Mouse (Mus musculus): Measurements from ENCODE around the gene Boc. TPM values are rescaled to one million over a fixed set of nuclear protein-coding genes. Genes with fewer than 3 reads are reported as not detected.
"Not testable (repeated sequence)": the region's sequence is repeated elsewhere in the genome, so short reads cannot be mapped to it uniquely, and the experiment has no call there.

Gene Boc
- total RNA-seq, 2 experiments from 2014 or later = 2.5 to 4.8 TPM

- DNase-seq (ENCODE audit: low spot score) = no peak
Measured at GRCm38 (mm10) chr16:44492151-44492550, 66.5 kb downstream of the Boc start.

GRCm38 (mm10) chr16:44491051-44491450 lies 67.6 kb downstream of the Boc start:
- DNase-seq (ENCODE audit: low spot score) = no peak

- no peak for DNase-seq (ENCODE audit: low spot score)
Measured at GRCm38 (mm10) chr16:44487194-44487593, 71.5 kb downstream of the Boc start.

GRCm38 (mm10) chr16:44486612-44487011 lies 72.1 kb downstream of the Boc start:
- DNase-seq (ENCODE audit: low spot score) = no peak

GRCm38 (mm10) chr16:44485691-44486090 lies 73.0 kb downstream of the Boc start:
- DNase-seq (ENCODE audit: low spot score) = no peak

GRCm38 (mm10) chr16:44484831-44485230 lies 73.9 kb downstream of the Boc start:
- no peak for DNase-seq (ENCODE audit: low spot score)

- DNase-seq (ENCODE audit: low spot score) = peak; percentile 77
Measured at GRCm38 (mm10) chr16:44484079-44484478, 74.6 kb downstream of the Boc start.

GRCm38 (mm10) chr16:44481599-44482593 lies 76.8 kb downstream of the Boc start:
- DNase-seq (ENCODE audit: low spot score) = no peak

GRCm38 (mm10) chr16:44480616-44481015 lies 78.1 kb downstream of the Boc start:
- no peak for DNase-seq (ENCODE audit: low spot score)

GRCm38 (mm10) chr16:44479852-44480251 lies 78.8 kb downstream of the Boc start:
- no peak for DNase-seq (ENCODE audit: low spot score)

- no peak for DNase-seq (ENCODE audit: low spot score)
Measured at GRCm38 (mm10) chr16:44478767-44479166, 79.9 kb downstream of the Boc start.

GRCm38 (mm10) chr16:44475682-44476375 lies 82.9 kb downstream of the Boc start:
- DNase-seq (ENCODE audit: low spot score) = no peak

- no peak for DNase-seq (ENCODE audit: low spot score)
Measured at GRCm38 (mm10) chr16:44475281-44475680, 83.4 kb downstream of the Boc start.

- no peak for DNase-seq (ENCODE audit: low spot score)
Measured at GRCm38 (mm10) chr16:44460922-44461321, 97.8 kb downstream of the Boc start.

- no peak for DNase-seq (ENCODE audit: low spot score)
Measured at GRCm38 (mm10) chr16:44458826-44459225, 99.9 kb downstream of the Boc start.

- DNase-seq (ENCODE audit: low spot score) = no peak
Measured at GRCm38 (mm10) chr16:44457858-44458257, 100.8 kb downstream of the Boc start.

- not testable (repeated sequence) for DNase-seq (ENCODE audit: low spot score)
Measured at GRCm38 (mm10) chr16:44441913-44442312, 116.8 kb downstream of the Boc start.

- peak; percentile 6 for DNase-seq (ENCODE audit: low spot score)
Measured at GRCm38 (mm10) chr16:44435481-44435880, 123.2 kb downstream of the Boc start.

All from gastrocnemius, adult 18-20 months (tissue).